Mouse (Mus musculus): ENCODE data around the gene Cd177. TPM values are rescaled to one million over a fixed set of nuclear protein-coding genes. Genes with fewer than 3 reads are reported as not detected.
"Not testable (repeated sequence)": the region's sequence is repeated elsewhere in the genome, so short reads cannot be mapped to it uniquely, and the experiment has no call there.

Cd177 gene
- polyA plus RNA-seq (2012; rRNA removed) = 0.04 TPM in 2 replicates

DNA sequence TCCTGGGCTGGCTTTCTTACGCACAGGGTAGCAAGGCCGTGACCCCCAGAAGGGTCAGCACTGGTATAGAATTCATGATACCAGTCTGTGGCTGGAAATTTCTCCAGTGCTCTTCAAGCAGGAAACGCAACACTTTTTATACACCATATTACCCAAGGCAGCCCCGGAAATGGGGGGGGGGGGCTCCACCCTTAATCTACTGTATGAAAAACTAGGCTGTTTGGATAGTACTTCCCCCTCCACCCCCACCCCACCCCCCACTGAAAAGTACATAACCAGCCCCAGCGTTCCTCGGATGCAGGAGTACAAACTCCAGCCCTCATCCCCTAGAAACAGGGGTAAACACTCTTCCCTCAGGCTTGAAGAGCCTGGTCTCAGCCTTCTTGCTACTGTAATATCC is at the start of gene Cd177:
Gene Cd177 (minus strand): TSS at position 101 of the 400 bp plus-strand sequence.
- no peak for DNase-seq (ENCODE audit: extremely low spot score in 1 of 2, low spot score in 1 of 2)

DNA sequence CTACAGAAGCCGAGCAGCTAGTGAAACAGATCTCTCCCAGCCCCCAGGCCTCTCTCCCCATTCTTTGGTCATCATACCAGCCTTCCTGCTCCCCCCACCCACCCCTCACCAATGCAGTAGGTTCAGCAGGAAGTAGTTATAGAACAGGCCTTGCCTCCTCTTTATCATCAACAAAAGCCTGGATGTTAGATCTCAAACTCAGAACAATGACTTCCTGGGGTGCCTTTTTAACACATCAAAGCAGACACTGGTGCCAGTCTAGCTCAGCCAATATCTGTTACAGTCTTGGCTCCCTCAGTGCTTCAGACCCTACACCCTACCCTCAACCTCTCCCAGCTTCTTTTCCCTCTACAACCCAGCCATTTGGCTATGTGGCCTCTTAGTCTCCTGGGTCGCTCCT is 48.9 kb upstream of the Cd177 start:
- DNase-seq (ENCODE audit: extremely low spot score in 1 of 2, low spot score in 1 of 2) = no peak

DNA sequence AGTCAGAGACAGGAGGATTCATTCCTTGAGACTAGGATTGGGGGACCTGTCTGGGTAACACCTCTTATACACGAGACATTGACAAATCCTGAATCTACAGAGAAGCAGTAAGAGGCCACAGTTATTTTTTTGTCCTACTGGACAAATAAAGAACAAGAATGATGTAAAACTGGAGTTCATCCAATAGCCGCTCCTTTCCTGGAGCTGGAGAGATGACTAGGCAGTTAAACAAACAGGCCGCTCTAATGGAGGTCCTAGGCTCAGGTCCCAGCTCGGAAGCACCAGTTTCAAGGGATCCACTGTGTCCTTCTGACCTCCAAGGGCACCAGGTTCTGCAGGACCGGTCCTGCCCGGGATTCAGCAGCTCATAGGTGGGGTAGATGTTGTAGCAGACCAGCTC is 44.7 kb upstream of the Cd177 start:
- DNase-seq (ENCODE audit: extremely low spot score in 1 of 2, low spot score in 1 of 2) = no peak

DNA sequence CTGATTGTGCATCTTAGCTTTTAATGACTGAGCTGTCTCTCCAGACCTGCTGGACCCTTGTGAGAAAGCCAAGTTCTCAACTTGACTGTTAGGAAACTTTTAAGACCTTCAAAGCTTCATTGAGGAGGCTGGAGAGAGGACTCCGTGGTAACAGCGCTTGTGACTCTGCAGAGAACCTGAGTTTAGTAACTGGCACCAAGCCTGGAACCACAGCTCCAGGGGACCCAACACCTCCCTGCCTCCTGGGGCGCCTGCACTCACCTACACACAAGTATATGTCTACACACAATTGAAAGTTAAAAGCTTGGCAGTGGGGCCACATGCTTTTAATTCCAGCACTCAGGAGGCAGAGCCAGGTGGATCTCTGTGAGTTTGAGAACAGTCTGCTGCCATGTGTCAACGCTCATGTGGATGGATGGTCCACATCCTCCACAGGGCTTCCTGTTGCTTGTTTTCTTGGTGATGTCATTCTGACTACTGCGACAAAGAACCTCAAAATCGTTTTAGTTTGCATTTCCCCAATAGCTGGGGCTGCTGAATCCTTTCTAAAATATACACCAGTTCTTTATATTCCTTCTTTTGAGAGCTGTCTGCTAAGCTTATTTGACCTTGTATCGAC is 42.1 kb upstream of the Cd177 start:
- DNase-seq (ENCODE audit: extremely low spot score in 1 of 2, low spot score in 1 of 2) = no peak

DNA sequence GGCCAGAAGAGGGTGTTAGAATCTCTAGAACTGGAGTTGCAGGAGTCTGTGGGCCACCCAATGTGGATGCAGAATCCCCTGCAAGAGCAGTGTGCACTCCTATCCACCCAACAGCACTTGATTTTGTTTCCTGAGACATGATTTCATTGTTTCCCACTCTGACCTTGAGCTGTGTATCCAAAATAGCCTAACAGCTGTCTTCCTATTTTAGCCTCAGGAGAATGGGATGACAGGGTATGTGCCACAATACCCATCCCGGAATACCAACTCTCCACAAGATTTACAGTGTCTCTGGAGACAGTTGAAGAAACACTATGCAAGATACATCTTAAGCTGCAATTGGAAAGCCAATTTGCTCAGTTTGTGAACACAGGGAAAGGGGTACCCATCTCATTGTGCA is 37.8 kb upstream of the Cd177 start:
- no peak for DNase-seq (ENCODE audit: extremely low spot score in 1 of 2, low spot score in 1 of 2)

DNA sequence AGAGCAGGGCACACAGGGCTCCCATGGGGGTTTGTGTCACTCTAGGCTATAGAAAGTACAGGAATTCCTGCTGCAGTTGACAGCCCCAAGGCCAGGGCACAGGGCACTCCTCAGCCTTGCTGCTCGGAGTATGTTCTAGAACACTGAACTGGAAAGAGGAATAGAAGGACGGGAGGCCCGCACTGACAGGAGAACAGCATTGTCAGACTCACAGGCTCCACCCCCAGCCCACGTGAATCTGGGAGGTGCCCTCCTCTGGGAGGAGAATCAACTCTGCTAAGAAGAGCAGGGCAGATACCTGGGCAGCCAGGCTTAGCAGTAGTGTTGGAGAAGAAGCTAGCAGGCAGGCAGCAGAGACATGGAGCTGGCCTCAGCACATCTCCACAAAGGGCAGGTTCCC is 16.8 kb upstream of the Cd177 start, which contains the start of gene Ceacam10:
Gene Ceacam10 (plus strand): TSS at position 289 of the 400 bp plus-strand sequence.
- not testable (repeated sequence) for DNase-seq (ENCODE audit: extremely low spot score in 1 of 2, low spot score in 1 of 2)

DNA sequence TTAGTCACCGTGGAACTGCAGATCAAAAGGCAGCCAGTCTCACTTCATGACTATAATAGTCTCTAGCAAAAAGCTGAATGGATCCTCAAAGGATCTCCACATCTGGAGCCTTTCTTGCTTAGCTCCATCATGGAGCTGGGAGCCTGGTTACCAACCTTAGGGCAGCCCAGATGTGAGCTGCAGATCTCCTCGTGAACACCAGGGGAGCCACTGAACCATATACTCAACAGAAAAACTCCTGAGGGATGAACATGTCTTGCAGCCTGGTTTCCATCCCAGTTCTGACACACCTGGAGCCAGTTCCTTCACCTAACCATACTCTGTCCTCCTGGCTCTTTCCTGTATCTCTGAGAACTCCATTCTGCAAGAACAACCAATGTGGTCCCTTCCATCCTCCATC is 16.0 kb upstream of the Cd177 start:
- no peak for DNase-seq (ENCODE audit: extremely low spot score in 1 of 2, low spot score in 1 of 2)

DNA sequence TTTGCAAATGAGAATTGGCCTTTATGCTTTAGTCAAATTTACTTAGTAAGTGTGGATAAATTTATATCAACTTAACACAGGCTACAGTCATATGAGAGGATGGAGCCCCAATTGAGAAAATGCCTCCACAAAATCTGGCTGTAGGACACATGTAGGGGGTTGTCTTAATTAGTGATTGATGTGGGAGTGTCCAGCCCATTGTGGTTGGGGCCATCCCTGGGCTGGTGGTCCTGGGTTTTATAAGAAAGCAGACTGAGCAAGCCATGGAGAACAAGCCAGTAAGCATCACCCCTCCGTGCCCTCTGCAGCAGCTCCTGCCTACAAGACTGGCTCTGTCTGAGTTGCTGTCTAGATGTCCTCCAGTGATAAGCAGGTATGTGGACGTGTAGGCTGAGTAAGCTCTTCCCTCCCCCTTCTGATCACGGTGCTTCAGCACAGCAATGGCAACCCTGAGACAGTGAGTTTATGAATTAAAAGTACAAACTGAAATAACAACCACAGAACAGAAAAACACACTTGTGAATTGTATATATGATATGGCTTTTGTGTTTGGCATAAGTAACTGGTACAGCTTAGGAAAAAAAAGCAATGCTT is 13.9 kb upstream of the Cd177 start:
- DNase-seq (ENCODE audit: extremely low spot score in 1 of 2, low spot score in 1 of 2) = no peak

DNA sequence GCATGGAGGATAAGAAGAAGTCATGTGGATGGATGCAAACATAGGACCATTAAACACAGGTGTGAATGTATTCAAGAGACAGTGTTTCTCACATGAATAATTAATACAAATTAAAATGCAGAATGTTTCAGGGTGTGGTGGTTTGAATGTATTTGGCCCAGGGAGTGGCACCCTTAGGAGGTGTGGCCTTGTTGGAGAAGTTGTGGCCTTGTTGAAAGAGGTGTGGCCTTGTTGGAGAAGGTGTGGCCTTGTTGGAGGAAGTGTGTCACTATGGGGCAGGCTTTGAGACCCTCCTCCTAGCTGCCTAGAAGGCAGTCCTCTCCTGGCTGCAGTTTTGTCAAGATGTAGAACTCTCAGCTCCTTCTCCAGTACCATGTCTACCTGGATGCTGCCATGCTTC is 11.2 kb upstream of the Cd177 start:
- DNase-seq (ENCODE audit: extremely low spot score in 1 of 2, low spot score in 1 of 2) = no peak

DNA sequence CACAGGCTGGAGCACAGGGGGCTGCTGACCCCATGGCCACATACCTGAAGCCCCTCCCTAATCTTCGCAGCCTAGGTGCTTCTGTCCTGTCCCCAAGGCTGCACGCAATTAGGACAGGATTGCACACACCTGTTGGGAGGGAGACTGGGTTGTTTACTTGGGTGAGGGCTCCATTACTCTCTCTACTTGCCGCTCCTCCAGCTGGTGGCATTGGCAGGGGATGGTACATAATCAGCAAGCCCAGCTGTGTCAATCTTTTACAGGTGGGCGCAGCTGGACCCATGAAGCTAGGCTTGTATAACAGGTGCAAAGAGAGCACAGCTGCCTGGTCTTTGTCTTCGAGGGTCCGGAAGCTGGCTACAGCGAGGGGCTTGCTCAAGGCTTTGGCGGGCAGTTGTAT is 2.5 kb upstream of the Cd177 start:
- DNase-seq (ENCODE audit: extremely low spot score in 1 of 2, low spot score in 1 of 2) = no peak

DNA sequence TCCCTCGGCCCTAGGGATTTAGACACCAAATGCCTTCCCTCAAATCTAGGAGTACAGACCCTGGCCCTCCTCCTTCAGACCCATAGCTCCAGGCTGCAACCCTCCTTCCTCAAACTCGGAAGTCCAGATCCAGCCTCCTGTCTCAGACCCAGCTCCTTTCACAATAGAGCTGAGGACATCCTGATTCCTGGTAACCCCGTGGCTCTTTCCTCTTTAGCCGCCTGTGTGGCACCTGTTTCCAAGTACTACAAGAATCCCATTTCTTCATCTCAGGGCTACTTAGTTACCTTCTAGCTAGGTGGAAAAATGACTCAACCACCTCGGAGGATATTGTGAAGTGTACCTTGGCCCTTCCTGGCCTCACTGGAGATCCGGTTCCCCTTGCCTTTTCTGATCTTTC is 1.1 kb upstream of the Cd177 start:
- DNase-seq (ENCODE audit: extremely low spot score in 1 of 2, low spot score in 1 of 2) = no peak

DNA sequence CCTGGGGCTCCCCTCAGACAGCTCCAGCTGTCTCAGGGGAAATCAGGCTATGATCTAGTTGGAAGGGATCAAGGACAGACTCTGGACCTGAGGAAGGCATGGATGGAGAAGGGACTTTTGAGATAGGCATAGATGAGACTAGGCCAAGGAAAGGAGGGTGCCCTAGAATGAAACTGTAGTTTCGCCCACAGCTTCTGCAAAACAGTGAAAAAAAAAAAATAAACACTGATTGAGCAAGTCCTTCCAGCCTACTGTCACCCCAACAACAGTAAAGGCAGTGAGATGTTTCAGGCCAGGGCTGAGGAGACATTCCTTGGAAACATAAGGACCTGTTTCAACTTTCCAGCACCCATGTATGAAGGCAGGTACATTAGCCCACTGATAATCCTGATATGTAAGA is 1.6 kb downstream of the Cd177 start:
- DNase-seq (ENCODE audit: extremely low spot score in 1 of 2, low spot score in 1 of 2) = no peak

DNA sequence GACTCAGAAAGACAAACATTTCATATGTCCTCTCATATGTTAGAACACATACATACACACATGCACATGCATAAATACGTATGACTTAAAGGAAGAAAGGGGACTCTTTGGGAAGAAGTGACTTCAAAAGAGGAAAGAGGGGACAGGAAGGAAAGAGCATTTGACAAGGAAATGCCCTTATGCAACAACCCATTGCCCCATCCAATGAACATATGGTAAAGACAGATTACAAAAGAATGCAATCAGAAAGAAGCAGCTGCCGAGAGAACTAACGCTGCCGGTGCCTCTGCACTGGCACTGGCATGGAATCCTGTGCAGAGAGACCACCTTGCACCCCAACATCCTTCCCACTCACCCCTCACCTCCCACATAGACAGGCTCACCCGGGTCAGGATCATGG is 6.6 kb downstream of the Cd177 start:
- DNase-seq (ENCODE audit: extremely low spot score in 1 of 2, low spot score in 1 of 2) = no peak

DNA sequence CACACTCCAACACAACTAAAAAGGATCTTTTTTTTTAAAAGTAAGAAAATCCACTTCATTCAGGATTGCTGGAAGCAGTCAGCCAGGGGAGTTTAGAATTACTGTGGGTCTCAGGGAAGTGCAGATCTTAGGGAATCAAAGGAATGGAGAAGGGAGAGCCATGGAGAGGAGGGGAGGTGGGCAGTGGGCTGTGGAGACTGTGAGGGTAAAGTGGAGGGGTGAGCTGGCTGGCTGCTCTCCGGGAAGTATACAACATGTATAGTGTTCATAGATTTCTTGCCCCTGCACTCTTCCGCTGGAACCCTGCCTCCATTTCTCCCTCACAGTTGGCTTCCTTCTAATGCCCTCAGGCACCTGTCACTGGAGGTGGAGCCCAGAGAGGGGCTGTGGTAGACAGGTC is 8.5 kb downstream of the Cd177 start:
- DNase-seq (ENCODE audit: extremely low spot score in 1 of 2, low spot score in 1 of 2) = no peak

DNA sequence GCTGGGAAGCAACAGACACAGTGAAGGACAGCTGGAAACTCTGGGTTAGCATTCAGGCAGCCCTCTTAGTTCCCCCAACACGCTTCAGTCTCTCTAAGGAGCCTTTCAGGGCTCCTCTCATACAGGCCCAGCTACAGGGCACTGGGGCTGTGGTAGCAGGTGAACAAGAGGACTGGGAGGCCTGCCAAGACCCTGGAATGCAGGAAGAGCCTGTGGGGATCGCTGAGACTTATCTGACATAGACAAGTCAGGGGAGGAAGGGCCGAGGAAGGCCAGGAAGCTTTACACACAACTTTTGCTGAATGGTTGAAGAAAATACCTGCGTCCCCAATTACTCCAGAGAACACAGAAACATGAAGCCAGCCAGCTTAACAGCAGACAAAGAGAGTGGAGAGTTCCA is 9.4 kb downstream of the Cd177 start:
- no peak for DNase-seq (ENCODE audit: extremely low spot score in 1 of 2, low spot score in 1 of 2)

DNA sequence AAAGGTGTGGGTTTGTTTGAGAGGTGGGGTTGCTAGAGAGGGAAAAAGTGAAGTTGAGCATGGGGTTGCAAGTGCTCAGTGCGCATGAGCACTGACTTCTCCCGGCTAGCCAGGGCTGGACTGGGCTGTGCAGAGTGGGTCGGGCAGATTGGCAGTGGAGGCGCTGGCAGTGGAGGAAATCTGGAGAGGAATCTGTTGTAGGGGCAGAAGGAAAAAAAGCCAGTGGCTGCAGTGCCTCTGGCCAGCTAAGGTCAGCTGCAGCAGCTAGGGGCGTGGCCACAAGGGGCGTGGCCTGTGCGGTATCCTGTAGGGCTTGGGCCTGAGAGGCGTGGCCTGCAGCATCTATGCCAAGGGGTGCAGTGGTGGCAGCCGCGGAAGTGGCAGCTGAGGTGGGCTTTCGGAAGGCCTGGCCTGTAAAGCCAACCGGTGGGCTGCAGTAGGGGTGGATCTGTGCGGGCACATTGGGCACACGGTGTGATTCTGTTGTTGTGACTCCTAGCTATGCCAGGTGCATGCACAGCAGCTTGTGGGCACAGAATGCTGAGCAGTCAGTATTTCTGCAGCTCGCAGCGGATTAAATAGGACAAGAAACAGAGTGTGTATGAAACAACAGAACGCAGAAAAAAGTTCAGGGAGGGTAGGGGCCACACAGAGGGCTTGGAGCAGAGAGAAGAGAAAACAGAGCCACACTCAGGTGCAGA is 24.0 kb downstream of the Cd177 start:
- no peak for DNase-seq (ENCODE audit: extremely low spot score in 1 of 2, low spot score in 1 of 2)

DNA sequence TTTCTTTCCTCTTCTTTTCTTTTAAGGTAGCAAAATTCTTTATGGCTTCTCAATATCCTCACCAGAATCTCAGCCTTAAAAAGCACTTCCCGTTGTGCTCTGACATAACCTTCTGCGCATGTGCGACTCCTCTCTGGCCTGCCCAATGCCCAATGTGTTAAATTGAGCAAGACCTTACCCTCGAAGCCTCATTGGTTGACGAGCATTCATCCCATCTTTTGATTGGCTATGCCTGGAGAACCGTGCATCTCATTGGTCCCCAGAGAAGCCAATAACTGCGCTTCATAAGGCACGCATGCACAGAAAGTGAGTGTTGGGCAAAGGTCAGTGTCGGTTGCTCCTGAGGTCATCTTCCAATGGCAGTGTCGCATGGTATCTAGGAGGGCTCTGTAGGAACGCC is 33.3 kb downstream of the Cd177 start, which contains the start of gene Gm4763:
Gene Gm4763 (minus strand): TSS at position 101 of the 400 bp plus-strand sequence.
- DNase-seq (ENCODE audit: extremely low spot score in 1 of 2, low spot score in 1 of 2) = not testable (repeated sequence)

DNA sequence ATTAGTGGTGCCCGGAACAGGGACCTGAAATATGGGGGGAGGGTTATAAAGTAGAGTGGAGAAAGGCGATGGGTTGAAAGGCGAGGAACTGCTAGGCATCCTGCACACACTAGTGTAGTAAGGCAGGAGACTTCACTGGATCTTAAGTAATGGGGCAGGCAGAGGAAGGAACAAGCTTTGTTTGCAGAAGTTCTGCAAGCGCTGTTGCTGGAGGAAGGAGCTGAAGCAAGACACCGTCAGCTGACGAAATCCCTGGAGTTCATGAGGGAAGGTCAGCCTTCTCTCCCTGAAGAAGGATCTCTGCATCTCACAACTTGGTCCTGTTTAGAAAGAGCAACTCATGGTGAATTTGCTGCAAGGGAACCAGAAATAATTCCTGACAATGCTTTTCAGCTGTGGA is 45.1 kb downstream of the Cd177 start:
- DNase-seq (ENCODE audit: extremely low spot score in 1 of 2, low spot score in 1 of 2) = no peak

DNA sequence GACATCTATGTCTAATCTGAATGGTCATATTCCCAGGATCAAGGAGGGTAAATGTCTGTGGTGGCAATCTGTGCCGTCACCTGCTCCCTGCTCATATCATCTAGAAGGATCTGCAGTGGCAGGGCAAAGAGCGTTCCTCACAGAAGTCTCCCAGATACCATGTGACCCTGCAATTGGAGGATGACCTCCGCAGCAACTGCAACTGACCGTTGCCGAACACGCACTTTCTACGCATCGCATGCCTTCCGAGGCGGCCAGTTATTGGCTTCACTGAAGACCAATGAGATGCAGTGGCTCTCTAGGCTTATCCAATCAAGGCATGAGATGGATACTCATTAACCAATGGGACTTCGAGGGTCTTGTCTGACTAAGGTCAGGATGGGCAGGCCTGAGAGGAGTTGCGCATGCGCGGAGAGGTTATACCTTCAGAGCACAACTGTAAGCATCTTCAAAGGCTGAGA is 51.2 kb downstream of the Cd177 start, which contains the start of gene BC049730:
Gene BC049730 (plus strand): TSS at position 411 of the 461 bp plus-strand sequence.
- DNase-seq (ENCODE audit: extremely low spot score in 1 of 2, low spot score in 1 of 2) = no peak

DNA sequence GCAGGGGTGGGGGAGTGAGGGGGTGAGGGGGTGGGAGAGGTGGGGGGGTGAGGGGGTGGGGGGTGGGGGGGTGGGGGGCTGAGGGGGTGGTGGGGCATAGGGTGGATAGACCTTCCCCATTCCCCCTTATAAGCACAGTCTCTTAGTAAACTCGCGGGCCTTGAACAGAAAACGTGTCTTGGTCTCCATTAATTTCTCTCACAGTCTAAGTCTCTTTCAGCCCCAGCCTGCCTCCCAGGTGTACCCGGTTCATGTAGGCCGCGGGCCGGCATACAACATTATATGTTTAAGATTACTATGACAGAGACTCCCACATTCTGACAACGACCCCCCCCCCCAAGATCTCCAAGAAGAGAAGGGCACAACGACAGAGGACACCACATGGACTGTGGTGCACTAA is 57.3 kb downstream of the Cd177 start:
- DNase-seq (ENCODE audit: extremely low spot score in 1 of 2, low spot score in 1 of 2) = not testable (repeated sequence)

DNA sequence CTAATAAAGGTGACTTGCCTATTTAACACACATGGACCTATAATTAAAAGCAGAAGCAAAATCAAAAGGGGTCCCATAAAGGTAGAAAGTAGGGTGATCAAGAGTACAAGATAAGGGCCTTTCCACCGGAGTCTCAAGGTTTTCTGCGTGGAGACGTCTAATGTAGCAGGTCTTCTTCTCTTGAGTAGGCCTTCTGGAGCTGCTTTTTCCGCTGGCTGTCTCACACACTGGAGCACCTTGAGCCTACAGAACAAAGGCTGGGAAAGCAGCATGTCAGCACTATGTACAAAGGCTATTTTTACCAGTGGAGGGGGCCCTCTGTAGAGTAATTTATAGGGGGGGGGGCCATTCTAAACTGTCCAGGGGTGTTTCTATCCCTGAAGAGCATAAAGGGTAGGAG is 62.2 kb downstream of the Cd177 start:
- not testable (repeated sequence) for DNase-seq (ENCODE audit: extremely low spot score in 1 of 2, low spot score in 1 of 2)
